Comparison of ENCODE assay signal across 18 mouse cellular contexts in genomic region chr12:55983565-55984351, GRCm38 (mm10).
DNase-seq lines count a peak whose midpoint lies in the region; ATAC-seq and TF ChIP-seq lines count a peak whose summit lies in the region.
"Had no signal": no experiment of that assay in that cellular context is flagged by ENCODE, and none has a peak within 500 bp of the region (broad histone marks: within the 10 kb centered on the region; RNA-seq: fewer than 3 reads in every experiment).

No protein-coding gene starts in this region.

- WGBS in hindbrain, embryonic 13.5 days = 19% methylated on average over 11 of the region's 11 CpGs
- WGBS in midbrain, embryonic 16.5 days = 6% methylated on average over 11 of the region's 11 CpGs

- no peaks in the 10 kb centered on the region for H3K9me3 ChIP-seq in hindbrain, embryonic 13.5 days
- H3K9me3 ChIP-seq in midbrain, embryonic 16.5 days (replicated peaks; ENCODE audit: control insufficient read depth, low read length, poor library complexity, severe bottlenecking) = no peaks in the 10 kb centered on the region
- H3K9me3 ChIP-seq: embryonic facial prominence, embryonic 15.5 days; heart, embryonic 15.5 days; intestine, embryonic 15.5 days; liver, embryonic 15.5 days had no signal

- no peak for TF ChIP-seq POLR2A in brain, embryonic 14.5 days (IDR thresholded peaks at IDR 0.05; ENCODE audit: borderline replicate concordance, extremely low read depth, insufficient read depth, insufficient read length, poor library complexity, severe bottlenecking)

- peak; percentile 86 for ATAC-seq in hindbrain, embryonic 13.5 days (ENCODE audit: low FRiP score)
- peak; percentile 81 for ATAC-seq in midbrain, embryonic 16.5 days
- ATAC-seq: intestine, embryonic 15.5 days had no signal

- DNase-seq in cerebellum, postnatal 10 days = peak; percentile 3 to 9
- DNase-seq in cerebellum, postnatal 25 days = no peak
- DNase-seq in brain, embryonic 14.5 days (ENCODE audit: low read depth) = peak; percentile 94
- DNase-seq in gastrocnemius, postnatal 10 days = no peak
- DNase-seq in thymus, postnatal 36 days = no peak
- DNase-seq in testis, postnatal 10 days (ENCODE audit: low spot score) = no peak
- DNase-seq: adrenal gland, postnatal 36 days; cerebellum, adult 11-12 months; gastrocnemius, adult 2 months; left cerebral cortex, postnatal 4 days; thymus, adult 18-20 months had no signal

- H3K4me1 ChIP-seq in hindbrain, embryonic 13.5 days (replicated peaks) = peaks cover 17% of the 10 kb centered on the region
- H3K4me1 ChIP-seq in midbrain, embryonic 16.5 days (ENCODE audit: control insufficient read depth, insufficient read depth, low read length) = peaks cover 11% of the 10 kb centered on the region
- H3K4me1 ChIP-seq: embryonic facial prominence, embryonic 15.5 days; heart, embryonic 15.5 days; intestine, embryonic 15.5 days; liver, embryonic 15.5 days had no signal

- H3K27me3 ChIP-seq in hindbrain, embryonic 13.5 days = 0 out of 2 replicates have a peak, but pooled peaks cover 2% of the 10 kb centered on the region
- no peaks in the 10 kb centered on the region for H3K27me3 ChIP-seq in midbrain, embryonic 16.5 days (ENCODE audit: control insufficient read depth, insufficient read depth, low read depth, low read length)
- H3K27me3 ChIP-seq: embryonic facial prominence, embryonic 15.5 days; heart, embryonic 15.5 days; intestine, embryonic 15.5 days; liver, embryonic 15.5 days had no signal

- H3K4me2 ChIP-seq in hindbrain, embryonic 13.5 days = peak overlapping the region; percentile 32
- H3K4me2 ChIP-seq in midbrain, embryonic 16.5 days (ENCODE audit: low read length) = peak overlapping the region; percentile 38
- H3K4me2 ChIP-seq: embryonic facial prominence, embryonic 15.5 days; heart, embryonic 15.5 days; intestine, embryonic 15.5 days; liver, embryonic 15.5 days had no signal

- H3K27ac ChIP-seq in hindbrain, embryonic 13.5 days = peak overlapping the region; percentile 42; the same call in 1 of the 2 replicates
- peak overlapping the region; percentile 59 for H3K27ac ChIP-seq in midbrain, embryonic 16.5 days (ENCODE audit: low read length)
- H3K27ac ChIP-seq: embryonic facial prominence, embryonic 15.5 days; gastrocnemius, adult 2 months; heart, embryonic 15.5 days; intestine, embryonic 15.5 days; liver, embryonic 15.5 days; macrophage had no signal

- H3K36me3 ChIP-seq in hindbrain, embryonic 13.5 days = no peaks in the 10 kb centered on the region
- no peaks in the 10 kb centered on the region for H3K36me3 ChIP-seq in midbrain, embryonic 16.5 days (ENCODE audit: control insufficient read depth, insufficient read depth, low read length)
- H3K36me3 ChIP-seq: embryonic facial prominence, embryonic 15.5 days; heart, embryonic 15.5 days; intestine, embryonic 15.5 days; liver, embryonic 15.5 days had no signal

- no peak overlapping the region for H3K4me3 ChIP-seq in hindbrain, embryonic 13.5 days
- 0 out of 2 replicates have a peak overlapping the region, but pooled peaks have one; percentile 8 for H3K4me3 ChIP-seq in midbrain, embryonic 16.5 days (ENCODE audit: low read depth, low read length)
- H3K4me3 ChIP-seq: embryonic facial prominence, embryonic 15.5 days; gastrocnemius, adult 2 months; heart, embryonic 15.5 days; intestine, embryonic 15.5 days; liver, embryonic 15.5 days had no signal

- no peak for TF ChIP-seq CTCF in brain, embryonic 14.5 days (IDR thresholded peaks at IDR 0.05; ENCODE audit: borderline replicate concordance, extremely low read depth, insufficient read depth, insufficient read length)

- no peak overlapping the region for H3K9ac ChIP-seq in hindbrain, embryonic 13.5 days
- 0 out of 2 replicates have a peak overlapping the region, but pooled peaks have one; percentile 2 for H3K9ac ChIP-seq in midbrain, embryonic 16.5 days (ENCODE audit: low read depth, low read length)
- H3K9ac ChIP-seq: embryonic facial prominence, embryonic 15.5 days; heart, embryonic 15.5 days; intestine, embryonic 15.5 days; liver, embryonic 15.5 days had no signal

Comparison
In these comparisons a context has a peak if more than half of its experiments do, and no peak if none do; other contexts are left out.
1. DNase-seq: peak in cerebellum, postnatal 10 days (2 of 2) and brain, embryonic 14.5 days (single experiment); none in cerebellum, postnatal 25 days (0 of 2), gastrocnemius, postnatal 10 days (single experiment), thymus, postnatal 36 days (0 of 2) and testis, postnatal 10 days (single experiment).